Mouse (Mus musculus): ENCODE measurements around the gene Cdkn1c. TPM values are rescaled to one million over a fixed set of nuclear protein-coding genes. Genes with fewer than 3 reads are reported as not detected.

The Cdkn1c gene
- polyA plus RNA-seq, 1 experiment from 2014 or later: 1,196 TPM

DNA sequence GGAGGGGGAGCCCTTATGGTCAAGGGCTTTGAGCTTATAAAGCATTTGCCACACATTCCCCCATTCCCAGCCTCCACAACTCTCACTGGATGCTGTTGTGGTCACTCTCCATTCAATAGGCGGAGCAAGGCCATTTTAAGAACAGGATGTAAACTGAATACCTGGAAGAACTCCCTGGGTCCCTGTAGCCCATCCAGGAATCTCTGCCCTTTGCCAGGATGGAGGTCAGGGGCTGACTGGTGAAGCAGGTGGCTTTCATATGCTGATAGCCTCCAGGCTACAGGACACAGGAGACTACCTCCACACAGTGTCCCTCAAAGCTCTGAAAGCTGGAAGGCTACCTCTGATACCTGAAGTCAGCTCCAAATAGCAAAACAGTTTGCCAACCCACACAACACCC is 28.2 kb downstream of the Cdkn1c start:
- WGBS: 86% methylated on average over 1 of the region's 1 CpGs
- Histone ChIP-seq H3K4me1 (ENCODE audit: control insufficient read depth, insufficient read depth, low read length) (peaks cover 7% of the 10 kb centered on the region; the same call in 1 of the 2 replicates), H3K4me3 (ENCODE audit: low read length) (no peak overlapping the region), H3K36me3 (ENCODE audit: control insufficient read depth, insufficient read depth, low read length) (no peaks in the 10 kb centered on the region), H3K9me3 (ENCODE audit: control insufficient read depth, low read length) (no peaks in the 10 kb centered on the region), H3K9ac (ENCODE audit: low read depth, low read length) (no peak overlapping the region), H3K4me2 (replicated peaks; ENCODE audit: low read depth, low read length) (no peak overlapping the region), H3K27ac (ENCODE audit: low read depth, low read length) (no peak overlapping the region), H3K27me3 (ENCODE audit: control insufficient read depth, insufficient read depth, low read length) (no peaks in the 10 kb centered on the region)
- ATAC-seq (ENCODE audit: low FRiP score, low TSS enrichment): no peak

GRCm38 (mm10) chr7:143428814-143429499 is 31.9 kb downstream of the Cdkn1c start:
- Histone ChIP-seq H3K9ac (ENCODE audit: low read depth, low read length) (no peak overlapping the region), H3K4me1 (ENCODE audit: control insufficient read depth, insufficient read depth, low read length) (peaks cover 4% of the 10 kb centered on the region; the same call in 1 of the 2 replicates), H3K27ac (ENCODE audit: low read depth, low read length) (no peak overlapping the region), H3K4me3 (ENCODE audit: low read length) (no peak overlapping the region), H3K36me3 (ENCODE audit: control insufficient read depth, insufficient read depth, low read length) (no peaks in the 10 kb centered on the region), H3K27me3 (ENCODE audit: control insufficient read depth, insufficient read depth, low read length) (no peaks in the 10 kb centered on the region), H3K9me3 (ENCODE audit: control insufficient read depth, low read length) (no peaks in the 10 kb centered on the region), H3K4me2 (replicated peaks; ENCODE audit: low read depth, low read length) (no peak overlapping the region)
- 56% methylated on average over 2 of the region's 2 CpGs for WGBS
- ATAC-seq (ENCODE audit: low FRiP score, low TSS enrichment): no peak

DNA sequence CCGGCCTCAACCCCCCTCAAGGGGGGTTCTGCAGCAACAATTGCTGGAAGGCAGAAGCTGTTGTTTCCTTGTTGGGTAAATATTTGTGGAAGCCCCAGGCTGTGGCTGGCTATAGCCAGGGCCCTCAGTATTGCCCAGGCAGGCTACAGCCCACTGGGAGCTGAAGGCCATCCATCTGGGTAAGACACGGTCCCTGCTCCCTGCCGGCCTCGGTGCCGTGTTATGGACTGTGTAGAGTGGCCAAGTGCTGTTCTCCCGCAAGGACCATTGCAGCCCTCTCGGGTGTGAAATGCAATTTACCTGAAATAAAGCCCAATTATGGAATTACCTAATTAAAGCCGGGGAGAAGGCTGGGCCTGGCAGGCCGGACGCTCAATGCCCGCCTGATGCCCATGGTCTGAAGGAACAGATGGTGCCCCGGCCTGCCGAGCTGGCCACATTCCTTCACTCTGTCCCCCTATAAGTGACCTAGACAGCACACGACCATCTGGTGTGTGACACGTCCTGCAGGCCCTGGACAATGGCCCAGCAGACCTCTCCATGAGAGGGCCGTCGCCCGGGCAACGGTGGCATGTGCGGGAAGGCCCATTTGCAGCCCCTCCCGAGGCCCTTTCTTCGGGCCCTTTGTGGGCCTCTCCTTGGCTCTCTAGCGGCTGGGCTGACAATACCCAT is 32.6 kb downstream of the Cdkn1c start:
- WGBS: 40% methylated on average over 23 of the region's 23 CpGs
- H3K4me3 ChIP-seq (ENCODE audit: low read length): no peak overlapping the region
- H3K36me3 ChIP-seq (ENCODE audit: control insufficient read depth, insufficient read depth, low read length): no peaks in the 10 kb centered on the region
- no peaks in the 10 kb centered on the region for H3K9me3 ChIP-seq (ENCODE audit: control insufficient read depth, low read length)
- ATAC-seq (ENCODE audit: low FRiP score, low TSS enrichment): 0 out of 2 replicates have a peak, but pooled peaks have one; percentile 40
- no peak overlapping the region for H3K9ac ChIP-seq (ENCODE audit: low read depth, low read length)
- no peak overlapping the region for H3K27ac ChIP-seq (ENCODE audit: low read depth, low read length)
- H3K27me3 ChIP-seq (ENCODE audit: control insufficient read depth, insufficient read depth, low read length): no peaks in the 10 kb centered on the region
- H3K4me2 ChIP-seq (replicated peaks; ENCODE audit: low read depth, low read length): no peak overlapping the region
- H3K4me1 ChIP-seq (ENCODE audit: control insufficient read depth, insufficient read depth, low read length): peaks cover 4% of the 10 kb centered on the region; the same call in 1 of the 2 replicates

- Histone ChIP-seq H3K9me3 (ENCODE audit: control insufficient read depth, low read length) (no peaks in the 10 kb centered on the region), H3K36me3 (ENCODE audit: control insufficient read depth, insufficient read depth, low read length) (no peaks in the 10 kb centered on the region), H3K27me3 (ENCODE audit: control insufficient read depth, insufficient read depth, low read length) (no peaks in the 10 kb centered on the region), H3K27ac (ENCODE audit: low read depth, low read length) (no peak overlapping the region), H3K4me3 (ENCODE audit: low read length) (no peak overlapping the region), H3K4me1 (ENCODE audit: control insufficient read depth, insufficient read depth, low read length) (no peaks in the 10 kb centered on the region), H3K4me2 (replicated peaks; ENCODE audit: low read depth, low read length) (no peak overlapping the region), H3K9ac (ENCODE audit: low read depth, low read length) (no peak overlapping the region)
- WGBS: 71% methylated on average over 4 of the region's 4 CpGs
- ATAC-seq (ENCODE audit: low FRiP score, low TSS enrichment): no peak
Measured at GRCm38 (mm10) chr7:143419585-143420160, 41.2 kb downstream of the Cdkn1c start.

- H3K27ac ChIP-seq (ENCODE audit: low read depth, low read length): no peak overlapping the region
- no peak overlapping the region for H3K4me2 ChIP-seq (replicated peaks; ENCODE audit: low read depth, low read length)
- H3K9ac ChIP-seq (ENCODE audit: low read depth, low read length): no peak overlapping the region
- ATAC-seq (ENCODE audit: low FRiP score, low TSS enrichment): no peak
- no peaks in the 10 kb centered on the region for H3K27me3 ChIP-seq (ENCODE audit: control insufficient read depth, insufficient read depth, low read length)
- no peak overlapping the region for H3K4me3 ChIP-seq (ENCODE audit: low read length)
- no peaks in the 10 kb centered on the region for H3K9me3 ChIP-seq (ENCODE audit: control insufficient read depth, low read length)
- WGBS: 62% methylated on average over 5 of the region's 5 CpGs
- no peaks in the 10 kb centered on the region for H3K36me3 ChIP-seq (ENCODE audit: control insufficient read depth, insufficient read depth, low read length)
- H3K4me1 ChIP-seq (ENCODE audit: control insufficient read depth, insufficient read depth, low read length): no peaks in the 10 kb centered on the region
Measured at GRCm38 (mm10) chr7:143417875-143418274, 43.0 kb downstream of the Cdkn1c start.

- Histone ChIP-seq H3K27me3 (ENCODE audit: control insufficient read depth, insufficient read depth, low read length) (no peaks in the 10 kb centered on the region), H3K4me2 (replicated peaks; ENCODE audit: low read depth, low read length) (no peak overlapping the region), H3K4me3 (ENCODE audit: low read length) (no peak overlapping the region), H3K9ac (ENCODE audit: low read depth, low read length) (no peak overlapping the region), H3K9me3 (ENCODE audit: control insufficient read depth, low read length) (no peaks in the 10 kb centered on the region), H3K4me1 (ENCODE audit: control insufficient read depth, insufficient read depth, low read length) (no peaks in the 10 kb centered on the region), H3K36me3 (ENCODE audit: control insufficient read depth, insufficient read depth, low read length) (no peaks in the 10 kb centered on the region), H3K27ac (ENCODE audit: low read depth, low read length) (no peak overlapping the region)
- no peak for ATAC-seq (ENCODE audit: low FRiP score, low TSS enrichment)
- 64% methylated on average over 12 of the region's 12 CpGs for WGBS
Measured at GRCm38 (mm10) chr7:143416406-143416805, 44.4 kb downstream of the Cdkn1c start.

- 25% methylated on average over 4 of the region's 4 CpGs for WGBS
- 0 out of 2 replicates have a peak, but pooled peaks have one; percentile 26 for ATAC-seq (ENCODE audit: low FRiP score, low TSS enrichment)
Measured at GRCm38 (mm10) chr7:143415070-143415469, 45.8 kb downstream of the Cdkn1c start.

GRCm38 (mm10) chr7:143412606-143413005 is 48.2 kb downstream of the Cdkn1c start:
- Histone ChIP-seq H3K4me2 (replicated peaks; ENCODE audit: low read depth, low read length) (no peak overlapping the region), H3K27ac (ENCODE audit: low read depth, low read length) (no peak overlapping the region), H3K27me3 (ENCODE audit: control insufficient read depth, insufficient read depth, low read length) (no peaks in the 10 kb centered on the region), H3K9ac (ENCODE audit: low read depth, low read length) (no peak overlapping the region), H3K4me3 (ENCODE audit: low read length) (no peak overlapping the region), H3K4me1 (ENCODE audit: control insufficient read depth, insufficient read depth, low read length) (peaks cover 2% of the 10 kb centered on the region; the same call in 1 of the 2 replicates), H3K9me3 (ENCODE audit: control insufficient read depth, low read length) (no peaks in the 10 kb centered on the region), H3K36me3 (ENCODE audit: control insufficient read depth, insufficient read depth, low read length) (no peaks in the 10 kb centered on the region)
- ATAC-seq (ENCODE audit: low FRiP score, low TSS enrichment): no peak
- 78% methylated on average over 6 of the region's 6 CpGs for WGBS

More at GRCm38 (mm10) chr7:143415070-143415469, 45.8 kb downstream of the Cdkn1c start:
- Histone ChIP-seq H3K9ac (ENCODE audit: low read depth, low read length) (no peak overlapping the region), H3K4me2 (replicated peaks; ENCODE audit: low read depth, low read length) (no peak overlapping the region), H3K4me3 (ENCODE audit: low read length) (no peak overlapping the region), H3K36me3 (ENCODE audit: control insufficient read depth, insufficient read depth, low read length) (no peaks in the 10 kb centered on the region), H3K27ac (ENCODE audit: low read depth, low read length) (no peak overlapping the region), H3K4me1 (ENCODE audit: control insufficient read depth, insufficient read depth, low read length) (no peaks in the 10 kb centered on the region), H3K9me3 (ENCODE audit: control insufficient read depth, low read length) (no peaks in the 10 kb centered on the region), H3K27me3 (ENCODE audit: control insufficient read depth, insufficient read depth, low read length) (no peaks in the 10 kb centered on the region)

DNA sequence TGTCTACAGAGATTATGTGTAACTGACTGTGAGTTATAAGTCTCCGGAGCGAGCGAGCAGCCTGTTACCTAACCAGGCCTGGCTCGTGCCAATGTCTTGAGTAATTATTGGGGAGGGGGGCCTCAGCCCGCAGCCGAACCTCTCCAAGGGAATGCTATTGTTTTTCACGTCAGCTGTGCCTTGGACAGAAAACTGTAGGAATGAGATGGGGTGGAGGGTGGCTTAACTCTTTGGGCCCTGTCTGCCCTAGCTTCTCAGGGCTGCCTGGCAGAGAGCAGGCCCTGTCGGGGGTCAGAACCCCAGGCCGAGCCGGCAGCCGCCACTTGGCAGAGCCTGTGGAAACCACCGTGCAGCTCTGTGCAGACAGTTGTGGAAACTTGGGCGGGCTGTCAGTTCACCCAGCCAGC is 52.2 kb downstream of the Cdkn1c start:
- ATAC-seq (ENCODE audit: low FRiP score, low TSS enrichment): no peak
- Histone ChIP-seq H3K4me1 (ENCODE audit: control insufficient read depth, insufficient read depth, low read length) (peaks cover 2% of the 10 kb centered on the region; the same call in 1 of the 2 replicates), H3K36me3 (ENCODE audit: control insufficient read depth, insufficient read depth, low read length) (no peaks in the 10 kb centered on the region), H3K27me3 (ENCODE audit: control insufficient read depth, insufficient read depth, low read length) (no peaks in the 10 kb centered on the region), H3K27ac (ENCODE audit: low read depth, low read length) (no peak overlapping the region; the same call in 1 of the 2 replicates), H3K4me2 (replicated peaks; ENCODE audit: low read depth, low read length) (no peak overlapping the region), H3K9ac (ENCODE audit: low read depth, low read length) (no peak overlapping the region), H3K9me3 (ENCODE audit: control insufficient read depth, low read length) (no peaks in the 10 kb centered on the region), H3K4me3 (ENCODE audit: low read length) (no peak overlapping the region)
- 61% methylated on average over 13 of the region's 13 CpGs for WGBS

All from kidney, embryonic 14.5 days (tissue).